Mouse (Mus musculus): ENCODE measurements around the gene Epb41. TPM values are rescaled to one million over a fixed set of nuclear protein-coding genes. Genes with fewer than 3 reads are reported as not detected.

Gene Epb41
- polyA plus RNA-seq, 1 experiment from 2014 or later = 52.0 TPM

DNA sequence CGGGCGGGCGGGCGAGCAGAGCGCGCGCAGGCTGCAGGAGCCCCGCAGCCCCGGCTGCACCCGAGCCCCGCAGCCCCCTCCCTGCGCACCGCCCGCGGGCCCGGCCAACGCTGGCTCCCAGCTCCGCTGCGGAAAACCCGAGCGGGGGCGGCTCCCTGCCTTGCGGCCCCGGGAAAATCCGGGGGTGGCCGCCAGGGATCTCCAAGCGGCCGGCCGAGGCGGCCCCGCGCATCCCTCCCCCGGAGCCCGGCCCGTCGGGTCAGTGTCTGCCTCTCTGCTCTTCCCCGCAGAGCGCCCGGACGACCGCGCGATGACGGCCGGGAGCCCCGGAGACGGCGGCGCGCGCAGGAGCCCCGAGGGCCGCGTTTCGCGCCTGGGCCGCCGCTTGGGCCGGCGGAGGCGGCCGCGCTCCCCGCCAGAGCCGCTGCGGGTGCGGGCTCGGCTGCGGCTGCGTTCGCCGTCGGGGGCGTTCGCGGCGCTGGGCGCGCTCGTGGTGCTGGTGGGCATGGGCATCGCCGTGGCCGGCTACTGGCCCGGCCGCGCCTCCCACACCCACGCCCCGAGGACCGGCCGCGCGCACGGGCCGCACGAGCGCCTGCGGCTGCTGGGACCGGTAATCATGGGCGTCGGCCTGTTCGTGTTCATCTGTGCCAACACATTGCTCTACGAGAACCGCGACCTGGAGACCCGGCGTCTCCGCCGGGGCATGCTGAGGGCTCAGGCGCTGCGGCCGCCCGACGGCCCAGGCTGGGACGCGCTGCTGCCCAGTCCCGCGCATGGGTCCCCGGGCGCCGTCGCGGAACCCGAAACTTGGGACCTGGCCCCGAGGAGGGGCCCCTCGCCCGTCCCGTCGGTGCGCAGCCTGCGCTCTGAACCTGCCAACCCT lies 153.4 kb downstream of the Epb41 start, which contains the start of gene Tmem200b:
Gene Tmem200b (plus strand): TSS at position 311 of the 886 bp plus-strand sequence.
- DNase-seq (ENCODE audit: low spot score) = no peak

DNA sequence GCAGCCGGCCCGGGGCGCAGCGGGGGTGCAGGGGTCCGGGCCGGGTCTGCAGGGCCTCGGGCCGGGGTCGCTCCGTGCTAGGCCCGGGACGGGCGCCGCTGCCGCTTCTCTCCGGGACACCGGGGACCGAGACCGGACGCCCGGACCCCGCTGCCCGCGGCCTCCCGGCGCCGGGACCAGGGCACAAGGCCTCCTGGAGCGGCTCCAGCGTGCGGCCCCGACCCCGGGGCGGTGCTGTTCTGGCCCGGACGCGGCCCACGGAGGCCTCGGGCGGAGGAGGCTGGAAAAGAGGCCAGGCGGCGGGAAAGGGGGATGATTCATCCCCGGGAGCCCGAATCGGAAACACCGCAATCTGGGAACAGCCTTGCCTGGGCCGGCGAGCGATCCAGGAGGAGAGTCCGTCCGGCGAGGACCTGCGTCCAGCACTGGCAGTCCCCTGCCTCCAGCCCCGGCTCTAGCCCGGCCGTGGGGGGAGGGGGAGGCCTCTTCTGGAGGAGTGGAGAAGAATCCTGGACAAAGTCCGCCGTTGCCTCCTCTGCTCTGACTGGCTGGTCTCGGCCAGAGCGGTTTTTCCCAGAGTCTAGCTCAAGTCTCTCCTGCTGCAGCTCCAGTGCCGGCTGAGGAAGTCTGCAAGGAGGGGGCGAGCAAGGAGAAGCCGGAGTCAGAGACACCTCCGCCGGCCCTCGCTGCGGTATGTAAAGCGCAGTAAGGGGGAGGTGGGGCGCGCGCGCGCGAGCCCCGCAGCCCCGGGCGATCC lies 154.3 kb downstream of the Epb41 start:
- no peak for DNase-seq (ENCODE audit: low spot score)

DNA sequence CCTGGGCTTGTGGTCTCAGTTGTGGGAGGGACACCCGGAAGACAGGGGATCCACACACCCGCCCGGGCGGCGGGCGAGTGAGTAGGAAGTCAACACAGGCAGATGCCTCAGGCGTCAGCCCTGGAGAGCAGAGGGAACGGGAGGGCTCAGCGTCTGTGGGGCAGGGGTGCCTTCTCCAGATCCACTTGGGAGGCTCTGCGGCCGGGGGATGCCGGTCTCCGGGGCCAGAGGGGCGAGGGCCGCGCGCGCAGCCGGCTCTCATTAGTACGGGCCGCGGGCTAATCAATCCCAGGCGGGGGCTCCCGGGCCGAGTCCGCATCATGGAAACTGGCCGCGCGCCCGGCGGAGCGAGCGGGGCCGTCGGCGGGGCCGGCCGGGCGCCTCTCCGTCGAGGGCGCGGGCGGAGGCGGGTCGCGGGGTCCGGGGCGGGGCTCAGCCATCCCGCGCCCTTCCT lies 155.0 kb downstream of the Epb41 start:
- no peak for DNase-seq (ENCODE audit: low spot score)

DNA sequence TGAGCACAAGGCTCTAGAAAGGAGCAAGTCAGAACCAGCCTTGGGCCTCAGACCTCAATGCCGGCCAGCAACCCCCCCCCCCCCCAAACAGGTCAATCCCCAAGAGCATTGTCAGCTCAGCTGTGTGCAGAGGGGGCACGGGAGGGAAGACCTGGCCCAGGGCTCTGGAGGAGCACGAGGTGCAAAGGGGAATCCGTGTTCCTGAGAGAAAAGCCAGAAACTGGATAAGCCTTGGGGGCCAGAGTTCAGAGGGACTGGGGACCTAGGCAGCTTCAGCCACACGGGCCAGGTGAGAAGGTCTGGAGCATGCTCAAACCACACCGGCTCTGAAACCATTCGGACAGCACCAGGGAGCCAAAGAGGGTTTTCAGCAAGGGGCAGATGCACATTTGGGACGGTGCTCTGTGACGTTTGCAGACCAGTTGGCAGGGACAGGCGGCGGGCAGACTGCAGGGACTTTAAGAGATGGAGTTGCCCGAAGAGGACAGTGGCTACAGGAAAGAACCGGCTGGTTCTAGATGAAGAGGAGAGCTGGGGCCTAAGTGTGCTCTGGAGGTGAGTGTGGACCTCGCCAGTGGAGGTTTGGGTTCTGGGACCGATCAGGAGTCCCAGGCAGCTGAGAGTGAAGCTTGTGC lies 155.5 kb downstream of the Epb41 start:
- DNase-seq (ENCODE audit: low spot score) = no peak

GRCm38 (mm10) chr4:131918711-131919500 lies 156.2 kb downstream of the Epb41 start:
- no peak for DNase-seq (ENCODE audit: low spot score)

DNA sequence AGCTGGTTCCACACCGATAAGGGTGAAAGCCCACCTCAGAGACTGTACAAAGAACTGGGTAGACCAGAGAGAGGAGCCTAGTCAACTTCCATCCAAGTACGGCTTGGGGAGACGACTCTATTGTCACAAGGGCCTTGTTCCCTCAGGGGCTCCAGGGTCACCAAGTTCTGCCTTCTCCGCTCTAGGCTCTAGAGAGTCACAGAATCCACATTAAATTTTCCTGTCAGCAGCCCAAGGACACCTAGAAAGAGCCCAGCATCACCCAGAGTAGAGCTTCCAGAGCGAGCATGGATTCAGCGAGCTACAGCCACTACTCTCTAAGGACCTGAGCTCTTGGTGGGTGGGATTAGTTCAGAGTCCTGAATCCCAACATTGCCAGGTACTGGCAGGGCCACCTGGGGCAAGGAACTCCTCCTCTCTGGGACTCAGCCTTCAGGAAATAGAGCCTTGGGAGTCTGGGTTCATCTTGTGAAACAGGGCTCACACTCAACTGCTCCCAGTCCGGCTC lies 157.0 kb downstream of the Epb41 start:
- DNase-seq (ENCODE audit: low spot score) = no peak

DNA sequence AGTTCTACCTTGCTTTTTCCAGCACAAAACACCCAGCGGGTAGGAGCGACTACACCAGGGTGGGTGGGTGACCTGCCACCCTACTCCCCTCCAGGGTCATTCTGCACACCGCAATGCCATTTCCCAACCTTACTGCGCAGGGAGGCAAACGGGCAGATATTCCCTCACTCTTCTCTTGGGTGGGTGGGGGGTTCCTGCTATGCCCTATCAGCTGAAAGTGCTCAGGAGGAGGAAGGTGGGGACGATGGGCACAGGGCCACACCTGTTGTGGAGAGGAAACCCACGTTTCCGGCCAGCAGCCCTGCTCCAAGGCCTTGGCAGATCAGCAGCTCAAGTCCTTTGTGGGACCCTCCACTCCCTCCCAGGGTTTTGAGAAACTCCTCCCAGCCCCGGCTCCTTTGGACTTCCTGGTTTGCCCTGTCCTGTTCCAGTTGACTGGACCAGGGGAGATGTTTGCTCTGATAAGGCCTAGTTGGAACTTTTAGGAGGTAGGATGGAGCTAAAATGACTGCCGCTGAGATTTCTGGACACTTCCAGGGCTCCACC lies 158.0 kb downstream of the Epb41 start:
- DNase-seq (ENCODE audit: low spot score) = no peak

- DNase-seq (ENCODE audit: low spot score) = peak; percentile 67
Observed at GRCm38 (mm10) chr4:131916425-131916824, 158.7 kb downstream of the Epb41 start.

GRCm38 (mm10) chr4:131915821-131916328 lies 159.2 kb downstream of the Epb41 start:
- no peak for DNase-seq (ENCODE audit: low spot score)

DNA sequence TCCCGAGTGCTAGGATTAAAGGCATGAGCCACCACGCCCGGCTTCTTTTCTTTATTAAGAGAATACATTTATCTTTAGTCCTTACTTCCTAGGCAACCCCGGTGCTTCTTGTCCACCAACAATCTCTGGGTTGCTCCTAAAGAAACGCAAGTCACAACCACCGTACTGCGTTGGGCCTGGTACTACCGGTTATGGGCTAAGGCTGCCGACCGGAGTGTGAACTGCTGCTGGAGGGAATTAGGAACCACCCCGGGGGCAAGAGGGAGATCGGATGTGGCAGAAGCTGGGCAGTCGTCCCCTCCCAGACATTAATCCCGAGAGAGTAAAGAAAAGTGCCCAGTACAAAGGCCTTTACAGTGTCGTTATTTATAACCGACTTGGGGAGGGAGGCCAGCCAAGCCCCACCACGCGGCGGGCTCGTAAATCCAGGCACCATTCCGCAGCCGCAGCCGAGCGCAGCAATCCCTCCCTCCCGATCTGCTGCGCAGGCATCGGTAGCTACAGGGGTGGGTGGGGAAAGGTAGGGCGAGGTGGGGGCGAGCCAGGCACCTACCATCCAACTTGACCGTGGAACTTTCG lies 160.1 kb downstream of the Epb41 start:
- no peak for DNase-seq (ENCODE audit: low spot score)

DNA sequence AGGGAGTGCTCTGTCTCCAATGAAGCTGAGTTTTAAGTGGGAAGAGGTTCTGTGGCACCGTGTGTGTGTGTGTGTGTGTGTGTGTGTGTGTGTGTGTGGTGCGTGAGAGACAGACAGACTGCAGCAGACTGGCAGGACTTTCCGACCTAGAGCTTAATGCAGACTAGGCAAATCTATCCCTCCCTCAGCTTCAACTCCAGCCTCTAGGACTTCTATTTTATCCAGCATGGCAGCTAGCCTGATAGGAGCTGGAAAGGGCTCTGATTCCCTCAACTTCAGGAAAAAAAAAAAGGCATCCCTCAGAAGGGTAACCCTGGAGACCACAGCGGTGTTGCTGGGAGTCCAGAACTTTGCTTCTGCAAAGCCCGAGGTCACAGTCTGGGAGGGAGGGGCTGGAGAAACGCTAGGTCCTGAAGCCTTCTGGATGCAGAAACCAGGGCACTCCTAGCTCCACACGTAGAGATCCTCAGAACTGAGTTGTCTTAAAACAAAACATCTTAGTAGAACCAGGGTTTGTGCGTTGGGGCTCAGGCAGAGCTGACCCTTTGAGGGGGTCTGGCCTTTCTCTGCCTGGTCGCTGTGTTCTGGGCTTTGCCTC lies 161.0 kb downstream of the Epb41 start:
- no peak for DNase-seq (ENCODE audit: low spot score)

DNA sequence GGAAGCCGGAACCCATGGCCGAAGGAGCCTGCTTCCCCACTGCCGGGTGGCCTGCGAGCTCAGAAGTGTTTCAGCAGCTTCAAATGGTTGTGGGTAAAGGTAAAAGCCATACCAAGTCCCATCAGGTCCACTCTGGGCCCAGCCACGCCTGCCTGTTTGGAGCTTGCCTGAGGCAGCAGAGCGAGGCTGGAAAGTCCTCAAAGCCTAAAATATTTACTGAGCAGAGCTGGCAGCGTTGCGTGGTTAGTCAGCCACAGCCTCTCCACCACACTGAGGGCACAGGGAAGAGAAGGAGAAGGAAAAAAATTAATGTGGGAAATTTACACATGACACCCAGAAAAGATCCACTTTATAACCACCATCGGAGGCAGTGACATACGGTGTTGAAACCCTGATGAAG lies 161.6 kb downstream of the Epb41 start:
- DNase-seq (ENCODE audit: low spot score) = no peak

GRCm38 (mm10) chr4:131911521-131911920 lies 163.6 kb downstream of the Epb41 start:
- DNase-seq (ENCODE audit: low spot score) = no peak

- no peak for DNase-seq (ENCODE audit: low spot score)
Observed at GRCm38 (mm10) chr4:131910237-131910994, 164.7 kb downstream of the Epb41 start.

DNA sequence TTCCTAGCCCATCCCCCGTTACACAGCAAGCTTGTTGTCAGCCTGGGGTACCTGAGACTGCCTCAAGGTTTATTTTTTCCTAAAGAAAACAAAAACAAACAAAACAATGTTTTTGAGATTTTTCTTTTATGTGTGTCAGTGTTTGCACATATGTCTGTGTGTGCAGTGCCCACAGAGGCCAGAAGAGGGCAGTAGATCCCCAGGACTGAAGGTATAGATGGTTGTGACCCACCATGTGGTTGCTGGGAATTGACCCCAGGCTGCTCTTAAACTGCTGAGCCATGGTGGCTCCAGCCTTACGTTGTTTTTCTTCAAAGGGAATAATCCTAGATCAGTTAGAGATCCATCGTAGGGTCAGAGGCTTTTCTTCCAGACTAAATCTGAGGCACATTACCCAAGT lies 167.2 kb downstream of the Epb41 start:
- DNase-seq (ENCODE audit: low spot score) = no peak

GRCm38 (mm10) chr4:131906423-131906822 lies 168.7 kb downstream of the Epb41 start:
- no peak for DNase-seq (ENCODE audit: low spot score)

DNA sequence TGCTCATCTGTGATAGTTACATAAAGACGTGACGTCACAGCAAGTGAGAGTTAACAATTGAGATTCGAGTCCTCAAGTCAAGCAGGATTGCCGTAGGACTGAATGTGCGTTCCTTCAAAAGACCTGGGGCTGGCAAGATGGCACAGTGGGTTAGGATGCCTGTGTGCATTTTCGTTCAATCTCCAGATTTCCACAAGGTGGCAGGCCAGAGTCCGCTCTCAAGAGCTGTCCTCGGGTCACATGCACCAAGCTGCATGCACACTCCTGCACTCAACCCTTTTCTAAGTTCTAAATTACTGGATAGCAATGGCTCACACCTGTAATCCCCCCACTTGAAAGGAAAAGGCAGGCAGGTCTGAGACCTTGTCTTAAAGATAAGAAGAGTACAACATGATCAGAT lies 170.6 kb downstream of the Epb41 start:
- peak; percentile 42 for DNase-seq (ENCODE audit: low spot score)

DNA sequence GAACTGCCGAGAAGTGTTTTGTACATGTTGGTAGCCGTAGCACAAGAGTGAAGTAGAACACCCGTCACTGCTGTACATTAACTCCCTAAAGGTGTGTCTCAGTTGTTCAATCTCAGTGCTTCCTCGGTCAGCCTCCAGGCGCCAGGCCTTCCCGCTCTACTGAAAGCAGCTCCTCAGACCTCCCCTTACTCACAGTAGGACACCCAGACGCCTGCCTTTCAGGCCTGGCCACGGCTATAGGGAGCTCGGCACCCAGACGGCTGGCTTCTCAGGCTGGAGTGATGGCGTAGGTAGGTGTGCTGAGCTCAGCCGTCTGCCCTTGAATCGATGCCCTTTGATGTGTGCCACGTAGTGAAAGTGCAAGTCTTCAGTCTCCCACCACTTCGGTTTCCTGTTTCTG lies 174.0 kb downstream of the Epb41 start:
- DNase-seq (ENCODE audit: low spot score) = no peak

DNA sequence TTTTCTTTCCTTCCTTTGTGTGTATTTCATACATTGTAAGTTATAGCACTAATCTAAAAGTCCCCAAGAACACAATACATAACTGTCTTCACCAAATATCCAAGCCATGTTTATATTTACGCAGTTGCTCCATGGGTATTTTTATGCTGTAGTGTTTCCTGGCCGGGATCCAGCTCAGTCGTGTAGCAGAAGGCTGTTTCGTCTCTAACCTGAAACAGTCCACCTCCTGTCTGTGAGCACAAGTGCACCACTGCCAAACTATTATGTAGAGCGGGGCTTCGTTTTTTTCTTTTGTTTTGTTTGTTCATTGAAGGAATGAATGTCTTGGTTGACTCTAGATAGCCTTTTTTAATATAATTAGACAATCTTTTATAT lies 176.0 kb downstream of the Epb41 start:
- DNase-seq (ENCODE audit: low spot score) = no peak

Data from thymus, postnatal 0 days (tissue).